Mouse (Mus musculus) frontal cortex, postnatal 10 days (tissue): ENCODE results near the gene Gjb4.

Experiments used
- DNase-seq, 2 experiments: peaks; one replicate each; pipeline ENCODE4 v3.0.0; 2022; ENCODE audit warnings: low spot score in 2 of 2, mixed read lengths in 1 of 2

Gjb4 gene

DNA sequence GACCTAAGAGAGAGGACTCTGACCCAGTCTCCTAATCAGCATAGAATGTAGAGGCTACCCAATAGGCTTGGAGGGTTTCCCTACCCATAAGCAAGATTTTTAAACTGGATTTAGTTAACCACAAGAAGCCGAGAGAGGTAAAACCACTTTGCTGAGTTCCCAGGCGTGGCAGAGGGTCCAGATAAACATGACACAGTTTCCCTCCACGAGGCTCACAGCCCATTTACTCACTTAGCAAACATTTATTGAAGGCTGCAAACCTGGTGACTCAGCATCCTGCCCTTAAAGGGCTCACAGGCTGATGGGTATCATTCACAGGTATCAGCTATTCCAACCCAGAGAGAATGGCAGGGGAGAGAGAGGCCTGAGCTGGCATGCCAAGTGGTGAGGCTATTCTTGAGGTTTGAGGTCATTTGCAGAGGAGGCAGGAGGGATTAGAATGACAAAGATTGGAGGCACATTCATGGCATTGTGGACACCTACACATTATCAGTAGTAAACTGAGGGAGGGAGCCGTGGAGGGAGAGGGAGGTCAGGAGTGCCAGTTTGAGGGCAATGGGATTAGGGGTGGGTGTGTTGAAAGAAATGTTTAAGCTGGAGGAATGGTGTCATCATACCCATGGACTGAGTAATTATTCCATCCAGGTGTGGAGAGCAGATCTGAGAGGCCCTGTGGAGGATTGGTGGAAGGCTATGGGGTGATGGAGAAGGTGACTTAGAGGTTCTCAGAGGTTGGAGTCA, 4.2 kb downstream of the Gjb4 start:
- no peak for DNase-seq

DNA sequence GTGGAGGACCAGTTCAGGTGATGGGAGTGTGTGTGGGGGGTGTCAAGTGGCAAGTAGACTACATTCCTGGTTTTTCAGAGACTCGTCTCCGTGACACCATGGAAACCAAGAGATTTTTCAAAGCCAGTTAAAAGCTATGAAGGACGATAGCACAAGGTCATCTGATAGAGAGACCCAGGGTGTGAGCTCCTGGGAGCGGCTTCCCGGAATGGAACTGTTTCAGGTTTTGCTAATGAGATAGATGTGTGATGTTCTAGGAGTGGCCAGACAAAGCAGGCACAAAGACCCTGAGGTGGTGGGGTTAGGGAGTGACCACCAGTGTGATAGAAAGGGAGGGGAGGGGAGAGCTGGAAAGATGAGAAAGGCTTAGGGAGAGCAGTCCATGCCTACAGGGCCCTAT, 8.9 kb downstream of the Gjb4 start:
- DNase-seq = no peak

DNA sequence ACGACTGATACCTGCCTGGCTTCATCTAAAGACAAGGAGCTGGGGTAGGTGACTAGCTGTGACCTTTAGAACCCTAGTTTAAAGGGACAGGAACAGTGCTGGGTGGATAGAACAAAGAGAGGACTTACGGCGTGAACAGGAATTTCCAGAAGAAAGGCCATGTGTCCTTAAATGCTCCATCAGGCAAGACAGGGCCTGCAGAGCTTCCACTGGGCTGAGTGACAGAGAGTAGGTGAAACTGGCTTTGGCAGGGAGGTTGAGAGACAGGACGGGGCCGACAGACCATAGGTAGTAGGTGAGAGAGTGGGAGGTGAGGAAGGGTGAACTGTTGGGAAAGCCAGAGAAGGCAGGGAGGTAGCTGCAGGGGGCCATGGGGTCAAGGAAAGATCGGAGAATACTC, 12.5 kb downstream of the Gjb4 start:
- no peak for DNase-seq

DNA sequence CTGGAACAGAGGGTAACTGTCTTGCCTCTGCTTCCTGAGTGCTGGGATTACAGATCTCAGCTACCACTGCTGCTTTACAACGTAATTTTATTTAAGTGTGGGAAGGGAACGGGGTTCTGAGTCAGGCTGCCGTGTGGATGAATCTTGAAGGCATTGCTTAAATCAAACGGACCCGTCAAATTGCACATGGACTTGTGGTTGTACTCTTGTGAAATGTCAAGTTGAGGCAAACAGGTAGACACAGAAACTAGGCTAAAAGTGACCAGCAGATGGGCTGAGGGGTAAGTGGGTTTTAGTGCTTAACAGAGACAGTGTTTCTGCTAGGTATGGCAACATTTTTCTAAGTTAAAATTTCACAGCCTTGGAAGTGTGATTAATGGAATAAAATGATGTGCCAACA, 16.2 kb downstream of the Gjb4 start:
- no peak for DNase-seq

DNA sequence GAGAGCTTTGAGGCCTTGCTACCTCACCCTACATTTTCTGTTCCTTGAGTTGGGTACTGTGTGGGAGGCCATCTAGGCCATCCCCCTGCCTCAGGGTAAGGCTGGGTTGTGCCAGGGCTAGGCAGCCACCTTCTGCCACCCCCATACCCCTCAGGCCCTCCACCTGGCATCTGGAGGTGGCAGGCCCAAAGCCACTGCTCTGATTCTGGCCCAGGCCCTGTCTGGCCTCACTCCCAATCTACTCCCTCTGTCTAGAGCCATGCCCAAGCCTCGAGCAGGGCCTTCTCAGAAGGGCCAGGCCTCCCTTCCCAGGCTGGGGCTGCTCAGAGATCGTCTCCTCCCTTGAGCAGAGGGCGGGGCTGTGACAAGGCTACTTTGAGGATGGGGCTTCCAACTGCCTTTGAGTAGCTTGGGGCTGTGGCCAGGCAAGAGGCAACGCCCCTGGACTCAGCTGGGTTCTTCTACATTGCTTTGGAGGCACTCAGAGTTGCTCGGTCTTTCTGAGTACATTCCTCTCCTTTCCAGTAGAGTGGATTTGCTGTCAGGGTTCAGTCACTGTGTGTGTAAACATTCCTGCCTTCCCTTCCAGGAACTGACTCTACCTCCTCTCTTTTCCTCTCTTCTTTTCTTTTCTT, 18.9 kb downstream of the Gjb4 start:
- DNase-seq = no peak

DNA sequence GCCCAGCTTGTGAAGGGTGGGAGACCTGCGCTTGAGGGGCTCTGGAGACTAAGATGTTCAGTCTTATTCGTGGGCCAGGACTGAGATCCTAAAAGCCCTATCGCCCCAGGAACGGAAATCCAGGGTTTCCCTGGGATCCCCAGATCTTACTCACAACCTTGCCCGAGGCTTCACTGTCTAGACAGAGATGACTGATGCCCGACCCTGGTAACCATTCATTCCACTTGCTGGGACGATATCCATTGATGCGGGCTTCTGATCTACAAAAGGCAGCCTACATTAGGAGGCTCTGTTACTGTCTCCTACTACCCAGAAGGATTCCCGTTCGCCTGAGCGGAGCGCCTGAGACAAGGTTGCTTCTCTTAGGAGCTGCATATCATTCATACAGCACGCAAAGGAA, 22.7 kb downstream of the Gjb4 start:
- no peak for DNase-seq

DNA sequence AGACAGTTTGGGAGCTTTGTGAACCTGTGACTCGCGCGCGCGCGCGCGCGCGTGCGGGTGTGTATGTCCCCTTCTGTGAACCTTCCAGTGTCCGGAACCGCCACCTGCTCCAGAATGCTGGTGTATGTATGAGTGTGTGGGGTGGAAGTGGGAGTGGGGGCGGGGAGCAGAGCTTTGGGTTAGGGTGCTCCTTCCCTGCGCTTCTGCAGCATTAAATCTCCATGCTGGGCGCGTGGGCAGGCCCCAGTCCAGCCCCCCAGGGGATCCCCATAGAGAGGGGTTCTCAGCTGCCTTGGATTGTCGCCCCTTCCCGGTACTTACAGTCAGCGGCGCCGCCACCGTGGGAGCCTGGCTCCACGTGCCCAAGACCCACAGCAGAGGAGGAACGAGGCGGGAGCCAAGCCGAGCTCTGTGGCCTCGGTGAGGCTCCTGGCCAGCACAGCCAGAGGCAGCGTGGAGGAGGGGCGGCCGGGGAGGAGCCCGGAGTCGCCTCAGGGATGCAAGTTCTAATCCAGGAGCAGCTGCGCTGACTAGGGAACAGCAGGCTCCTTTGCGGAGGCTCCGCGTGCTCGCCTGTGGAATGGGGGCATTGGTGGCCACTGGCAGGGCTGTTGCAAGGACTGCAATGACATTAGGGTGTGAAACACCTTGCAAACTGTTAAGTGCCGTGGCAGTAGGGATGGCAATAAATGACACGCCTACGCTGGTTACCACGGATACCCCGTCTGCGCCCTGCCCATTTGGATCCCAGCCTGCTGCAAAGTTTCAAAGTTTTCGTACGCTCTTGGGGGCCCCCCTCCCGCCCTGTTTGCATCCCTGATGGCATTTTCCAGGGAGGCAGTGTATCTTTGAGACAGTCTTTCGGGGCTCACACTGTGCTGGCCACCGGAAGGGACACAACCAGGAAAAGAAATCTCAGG, 23.4 kb downstream of the Gjb4 start, which contains the start of gene Gjb3:
Gene Gjb3 (minus strand): TSS at position 664 of the 920 bp plus-strand sequence.
- no peak for DNase-seq

DNA sequence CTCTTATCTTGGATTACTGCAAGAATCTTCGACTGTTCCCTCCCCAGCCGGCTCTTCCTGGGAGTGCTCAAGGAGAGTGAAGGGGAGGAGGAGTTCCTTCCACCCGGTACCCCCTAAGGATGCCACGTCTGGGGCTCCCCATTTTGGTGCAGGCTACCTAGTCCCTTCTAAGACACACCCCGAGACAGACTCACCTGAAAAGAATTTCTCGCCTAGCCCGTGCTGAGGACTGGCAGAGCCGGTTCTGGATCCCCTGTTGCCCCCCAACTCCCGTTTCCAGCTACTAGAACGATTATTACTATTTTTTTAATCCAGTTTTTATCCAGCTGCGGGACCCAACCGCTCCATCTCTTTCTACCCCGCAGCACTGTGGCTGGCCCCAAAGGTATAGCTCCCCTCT, 24.1 kb downstream of the Gjb4 start:
- DNase-seq = no peak

DNA sequence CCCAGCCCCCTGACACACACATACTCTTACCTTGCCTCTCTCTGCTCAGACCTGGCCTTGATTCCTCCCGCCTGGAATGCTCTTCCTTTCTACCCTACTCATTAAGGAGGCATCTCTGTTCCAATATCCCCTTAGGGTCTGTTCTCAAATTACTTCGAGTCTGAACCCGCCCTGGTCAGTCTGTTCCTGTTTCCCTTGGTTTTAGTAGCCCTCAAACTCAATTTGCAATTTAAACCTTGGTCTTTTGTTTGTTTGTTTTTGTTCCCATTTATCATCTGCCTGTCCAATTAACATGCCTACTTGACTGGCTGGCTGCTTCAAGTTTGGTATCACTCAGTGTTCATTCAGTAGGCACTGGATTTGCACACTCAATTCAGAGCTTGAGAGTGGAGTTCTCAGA, 24.8 kb downstream of the Gjb4 start:
- no peak for DNase-seq

DNA sequence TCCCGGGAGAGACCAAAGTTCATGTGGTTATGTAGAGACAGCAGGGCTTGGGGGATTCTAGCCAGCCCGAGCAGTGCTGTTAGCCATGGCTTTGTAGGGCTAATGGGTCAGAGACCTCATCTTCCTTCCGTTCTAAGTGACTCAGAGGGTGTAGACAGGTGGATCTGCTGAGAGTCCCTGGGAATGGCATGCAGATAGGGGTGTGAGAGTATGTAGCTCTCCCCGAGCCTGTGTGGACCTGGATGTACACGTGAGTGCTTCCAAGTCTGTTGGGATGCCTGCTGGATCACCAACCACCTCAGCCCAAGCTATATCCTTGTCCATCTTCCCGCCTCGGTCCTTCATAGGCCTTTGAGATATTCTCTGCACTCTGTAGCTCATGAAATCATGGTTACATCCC, 25.5 kb downstream of the Gjb4 start:
- DNase-seq = no peak

DNA sequence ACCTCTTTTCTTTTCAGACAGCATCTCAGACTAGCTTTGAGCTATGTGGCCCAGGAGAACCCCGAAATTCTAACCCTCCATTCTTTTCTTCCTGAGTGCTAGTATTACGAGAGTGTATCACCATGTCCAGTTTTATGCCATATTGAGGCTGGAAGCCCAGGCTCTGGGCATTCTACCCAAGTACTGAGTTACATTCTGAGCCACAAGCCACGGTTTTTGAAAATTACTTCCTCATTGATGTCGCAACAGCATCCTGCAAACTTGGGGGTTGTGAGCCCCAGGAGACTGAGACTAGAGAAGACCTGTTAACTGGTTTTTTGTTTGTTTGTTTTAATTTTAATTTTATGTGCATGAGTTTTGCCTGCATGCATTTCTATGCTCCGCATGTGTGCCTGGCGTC, 26.1 kb downstream of the Gjb4 start:
- DNase-seq = no peak

DNA sequence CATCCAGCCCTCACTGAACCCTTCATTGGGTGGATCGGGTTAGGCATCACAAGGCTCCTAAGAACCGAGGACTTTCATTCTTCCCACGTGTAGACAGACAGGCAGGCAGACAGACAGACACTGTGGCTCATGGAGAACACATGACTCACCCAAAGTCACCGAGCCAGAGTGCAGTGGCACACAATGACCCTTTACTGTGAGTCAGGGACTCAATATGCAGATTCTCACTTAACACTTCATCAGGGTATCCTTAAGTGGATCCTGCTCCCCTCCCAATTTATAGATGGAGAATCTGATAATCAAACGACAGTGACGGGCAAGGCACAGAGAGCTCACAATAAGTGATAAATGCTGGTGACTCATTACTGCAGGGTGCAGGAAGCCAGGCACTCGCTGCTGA, 26.6 kb downstream of the Gjb4 start:
- DNase-seq = no peak

DNA sequence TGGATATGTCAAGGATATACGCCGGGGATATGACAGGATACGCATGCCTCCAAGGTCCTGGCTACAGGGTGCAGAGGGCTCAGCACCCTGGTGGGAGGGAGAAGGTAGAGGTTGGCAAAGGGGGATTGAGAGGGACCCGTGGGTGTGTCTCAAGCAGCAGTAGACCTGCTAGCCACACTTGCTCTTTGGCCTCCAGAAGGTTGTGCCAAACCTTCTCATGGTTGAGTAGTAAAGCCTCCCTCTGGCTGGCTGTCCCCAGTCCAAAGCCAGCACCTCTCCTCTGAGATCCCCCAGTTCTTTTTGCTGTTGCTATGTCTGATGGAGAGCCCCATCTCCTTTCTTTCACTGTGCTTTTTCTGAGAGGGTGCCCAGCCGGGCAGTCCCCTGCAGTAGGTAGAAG, 28.6 kb downstream of the Gjb4 start:
- DNase-seq = no peak

DNA sequence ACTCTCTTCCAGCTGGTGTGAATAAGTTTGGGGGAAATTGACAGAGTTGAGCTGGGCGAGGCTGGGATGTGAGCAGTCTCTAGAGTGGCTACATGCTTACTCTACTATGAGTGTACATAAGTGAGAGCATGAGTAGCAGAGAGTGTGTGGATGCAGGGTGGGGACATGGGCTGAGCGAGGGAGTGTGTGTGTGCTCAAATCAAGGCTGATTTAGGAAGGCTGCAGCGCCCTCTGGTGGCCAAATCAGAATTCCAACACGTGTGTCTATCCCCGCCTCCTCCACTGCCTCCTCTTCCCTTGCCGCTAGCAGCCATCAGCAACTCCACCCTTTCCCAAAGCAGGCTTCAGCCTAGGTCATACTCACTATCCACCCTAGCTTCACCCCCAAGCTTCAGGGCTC, 29.1 kb downstream of the Gjb4 start:
- peak in 1 of 2 experiments; percentile 70 for DNase-seq

DNA sequence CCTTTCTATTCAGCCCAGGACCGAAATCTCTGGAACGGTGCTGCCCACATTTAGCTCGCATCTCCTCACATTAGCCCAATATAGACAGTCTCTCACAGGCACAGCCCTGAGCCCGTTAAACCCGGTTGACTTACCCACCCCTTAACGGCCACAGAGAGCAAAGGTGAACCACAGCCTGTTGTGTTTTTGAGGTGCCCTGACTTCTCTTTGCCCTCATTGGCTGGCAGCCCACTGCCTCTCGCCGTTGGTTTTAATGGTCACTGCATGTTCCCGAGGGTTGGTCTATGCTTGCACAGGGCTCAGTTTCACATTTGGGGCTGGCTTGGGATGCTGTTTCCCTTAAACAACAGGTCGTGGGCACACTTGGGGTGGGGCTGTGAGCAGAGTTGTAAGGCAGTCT, 29.6 kb downstream of the Gjb4 start:
- DNase-seq = no peak

DNA sequence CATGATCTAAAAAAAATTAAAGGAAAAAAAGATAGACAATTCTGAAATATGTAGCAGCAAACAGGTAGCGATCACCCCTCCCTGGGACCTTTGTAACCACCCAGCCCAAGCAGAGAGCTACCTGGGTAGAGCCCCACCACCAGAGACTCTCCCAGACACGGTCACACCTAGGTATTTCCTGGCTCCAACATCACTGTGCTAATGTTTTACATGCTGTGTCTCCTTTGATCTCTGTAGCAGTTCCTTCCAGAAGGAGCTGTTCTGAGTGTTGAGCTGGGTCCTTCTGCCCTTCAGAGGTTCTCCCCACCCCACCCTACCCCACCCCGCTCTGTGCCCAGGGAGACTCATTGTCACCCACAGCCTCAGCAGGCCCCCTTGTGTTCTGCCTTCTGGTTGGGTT, 30.2 kb downstream of the Gjb4 start:
- DNase-seq = no peak

DNA sequence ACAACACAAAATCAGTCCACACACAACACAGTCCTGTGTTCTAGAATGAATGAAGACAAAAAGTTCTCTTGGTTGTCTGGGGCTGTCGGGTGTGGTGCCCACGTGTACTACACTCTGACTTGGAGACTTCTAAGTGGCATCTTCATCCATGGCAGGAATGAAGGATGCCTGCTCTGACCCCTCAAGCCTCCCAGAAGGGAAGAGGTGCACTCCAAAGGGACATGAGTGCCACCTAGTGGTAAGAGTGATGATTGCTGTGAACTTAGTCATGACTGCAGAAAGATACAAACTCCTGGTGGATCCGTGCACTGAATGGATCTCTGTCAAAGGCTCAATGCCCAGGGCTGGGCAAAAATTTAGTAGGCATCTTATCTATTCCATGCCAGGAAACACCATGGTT, 34.3 kb downstream of the Gjb4 start:
- peak in 1 of 2 experiments; percentile 54 for DNase-seq

DNA sequence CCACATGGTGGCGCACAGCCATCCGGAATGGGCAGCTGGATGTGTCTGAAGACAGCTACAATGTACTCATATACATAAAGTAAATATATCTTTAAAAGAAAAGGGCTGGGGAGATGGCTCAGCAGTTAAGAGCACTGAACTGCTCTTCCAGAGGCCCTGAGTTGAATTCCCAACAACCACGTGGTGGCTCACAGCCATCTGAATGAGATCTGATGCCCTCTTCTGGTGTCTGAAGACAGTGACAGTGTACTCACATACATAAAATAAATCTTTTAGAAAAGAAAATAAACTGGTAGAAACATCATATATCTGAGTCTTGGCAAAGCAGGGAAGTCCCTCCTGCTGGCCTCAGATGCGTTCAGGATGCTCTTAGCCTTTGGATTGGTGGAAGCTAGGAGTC, 36.7 kb downstream of the Gjb4 start:
- no peak for DNase-seq

DNA sequence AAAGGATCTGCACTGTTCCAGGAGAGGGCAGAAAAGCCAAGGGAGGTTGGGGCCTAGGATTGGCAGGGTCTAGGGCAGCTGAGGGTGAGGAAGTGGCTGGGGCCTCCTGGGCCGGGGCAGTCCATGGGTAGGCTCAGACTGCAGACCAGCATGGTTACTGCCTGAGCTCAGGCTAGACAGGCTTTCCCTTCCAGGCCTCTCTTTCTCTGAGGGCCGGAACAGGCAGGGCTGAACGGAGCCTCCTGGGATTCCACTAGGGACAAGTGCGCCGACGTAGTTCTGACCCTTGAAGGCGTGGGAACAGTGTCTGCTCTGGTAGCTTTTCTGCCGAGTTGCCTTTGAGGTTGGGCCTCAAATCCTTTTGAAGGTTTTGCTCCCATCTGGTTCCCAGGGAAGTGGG, 38.1 kb downstream of the Gjb4 start:
- no peak for DNase-seq

DNA sequence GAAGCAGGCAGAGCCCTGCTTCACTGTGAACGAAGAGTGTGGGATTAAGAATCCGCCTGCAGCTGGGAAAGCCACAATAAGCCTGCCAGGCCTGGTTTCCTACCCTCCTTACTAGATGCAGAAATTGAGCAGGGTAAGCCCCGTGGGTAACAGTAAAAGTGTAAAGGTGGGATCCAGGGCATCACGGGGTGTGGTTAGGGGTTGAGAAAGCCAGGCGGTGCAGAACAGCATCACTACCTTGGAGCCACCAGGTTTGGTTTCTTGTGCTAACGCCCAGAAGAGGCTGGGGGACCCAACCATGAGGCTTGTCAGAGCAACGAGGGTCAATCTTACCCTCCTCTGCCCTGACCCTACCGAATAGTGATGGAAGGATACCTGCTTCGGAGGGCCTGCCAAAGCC, 39.3 kb downstream of the Gjb4 start:
- no peak for DNase-seq

DNA sequence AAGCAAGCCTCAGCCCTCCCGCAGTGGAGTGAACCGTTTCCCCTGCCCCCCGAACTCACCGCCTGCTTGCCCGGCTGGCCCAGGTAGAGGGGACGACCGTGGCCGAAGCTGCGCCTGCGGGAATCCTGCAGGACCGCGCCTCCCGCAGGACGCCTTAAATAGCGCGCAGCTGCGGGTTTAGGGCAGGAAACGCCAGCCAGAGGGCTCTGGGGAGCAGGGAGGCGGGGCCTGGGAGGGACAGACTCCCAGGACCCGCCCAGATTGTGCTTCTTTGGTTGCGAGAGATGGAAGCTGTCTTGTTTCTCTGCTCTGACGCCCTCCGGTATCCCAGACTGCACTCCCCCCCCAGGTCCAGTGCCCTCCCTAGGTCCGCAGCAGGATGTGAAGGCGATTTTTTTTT, 40.0 kb downstream of the Gjb4 start, which contains the start of gene Gja4:
Gene Gja4 (minus strand): TSS at position 179 of the 400 bp plus-strand sequence.
- peak; percentile 36 to 68 for DNase-seq

DNA sequence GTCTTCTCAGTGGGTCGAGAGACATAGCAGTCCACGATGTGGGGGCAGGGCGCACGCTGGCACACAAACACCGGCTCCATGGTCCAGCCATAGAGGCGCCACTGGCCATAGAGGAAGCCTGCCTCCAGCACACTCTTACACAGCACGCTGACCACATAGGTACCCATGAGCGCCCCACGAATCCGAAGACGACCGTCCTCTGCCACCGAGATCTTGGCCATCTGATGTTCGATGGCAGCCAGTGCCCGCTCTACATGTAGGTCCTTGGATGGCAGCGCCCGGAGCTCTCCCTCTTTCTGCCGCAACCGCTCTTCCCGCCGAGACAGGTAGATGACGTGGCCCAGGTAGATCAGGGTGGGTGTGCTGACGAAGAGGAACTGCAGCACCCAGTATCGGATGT, 41.5 kb downstream of the Gjb4 start:
- DNase-seq = no peak

DNA sequence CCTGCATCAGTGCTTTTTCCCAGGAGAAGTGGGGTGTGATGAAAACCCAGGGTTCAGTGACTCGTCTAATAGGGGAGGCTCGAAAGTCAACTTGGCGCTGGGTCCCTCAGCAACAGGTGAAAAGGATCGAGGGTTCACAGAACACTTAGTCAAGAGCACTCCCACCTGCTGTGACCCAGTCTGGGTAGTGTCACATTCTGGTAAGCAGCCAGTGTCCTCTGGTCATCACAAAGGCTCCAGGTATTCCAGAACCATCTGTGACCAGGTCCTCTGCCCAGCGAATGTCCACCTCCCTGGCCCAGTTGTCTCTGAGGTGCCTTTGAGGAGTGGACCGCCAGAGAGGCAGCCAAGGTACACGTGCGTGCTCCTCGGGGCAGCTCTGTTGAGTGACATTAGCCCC, 42.3 kb downstream of the Gjb4 start:
- no peak for DNase-seq
